Mouse (Mus musculus) spleen, postnatal 10 days (tissue): ENCODE data around the gene Casp14.
"Not testable (repeated sequence)": the region's sequence is repeated elsewhere in the genome, so short reads cannot be mapped to it uniquely, and the experiment has no call there.

Source experiments
- DNase-seq, 2 experiments: peaks; one replicate each; pipeline ENCODE4 v3.0.0; 2021 to 2022; ENCODE audit warnings: low spot score in 2 of 2

The Casp14 gene

DNA sequence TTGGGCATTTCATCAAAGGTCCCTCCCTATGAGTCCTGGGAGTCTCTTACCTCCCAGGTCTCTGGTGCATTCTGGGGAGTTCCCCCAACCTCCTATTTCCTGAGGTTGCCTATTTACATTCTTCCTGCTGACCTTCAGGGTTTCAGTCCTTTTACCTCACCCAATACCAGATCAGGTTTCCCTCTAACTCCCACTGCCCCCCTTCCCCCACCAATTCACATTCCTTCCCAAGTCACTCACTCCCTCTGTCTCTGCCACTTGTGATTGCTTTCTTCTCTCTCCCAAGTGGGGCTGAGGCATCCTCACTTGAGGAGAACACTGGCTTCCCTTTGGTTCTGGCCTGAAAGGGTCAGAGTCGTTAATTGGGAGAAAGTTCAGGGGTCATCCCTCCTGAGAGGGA lies 48.0 kb downstream of the Casp14 start:
- DNase-seq, result not testable (repeated sequence)

DNA sequence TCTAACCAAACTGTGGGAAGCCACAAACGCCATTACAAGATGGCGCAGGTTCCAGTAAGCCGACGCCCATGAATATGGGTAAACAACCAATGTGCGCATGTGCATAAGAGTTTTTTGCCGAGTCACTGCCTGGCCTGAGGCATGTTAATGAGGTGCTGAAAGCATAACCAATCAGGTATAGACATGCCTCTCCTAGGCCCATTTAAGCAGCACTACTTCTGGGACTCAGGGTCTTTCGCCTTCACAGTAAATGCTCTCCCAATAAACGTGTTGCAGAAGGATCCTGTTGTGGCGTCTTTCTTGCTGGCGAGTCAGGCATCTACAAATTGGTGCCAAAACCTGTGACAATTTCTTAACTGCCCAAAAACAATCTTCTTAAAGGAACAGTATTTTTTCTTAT lies 51.4 kb downstream of the Casp14 start:
- not testable (repeated sequence) for DNase-seq

DNA sequence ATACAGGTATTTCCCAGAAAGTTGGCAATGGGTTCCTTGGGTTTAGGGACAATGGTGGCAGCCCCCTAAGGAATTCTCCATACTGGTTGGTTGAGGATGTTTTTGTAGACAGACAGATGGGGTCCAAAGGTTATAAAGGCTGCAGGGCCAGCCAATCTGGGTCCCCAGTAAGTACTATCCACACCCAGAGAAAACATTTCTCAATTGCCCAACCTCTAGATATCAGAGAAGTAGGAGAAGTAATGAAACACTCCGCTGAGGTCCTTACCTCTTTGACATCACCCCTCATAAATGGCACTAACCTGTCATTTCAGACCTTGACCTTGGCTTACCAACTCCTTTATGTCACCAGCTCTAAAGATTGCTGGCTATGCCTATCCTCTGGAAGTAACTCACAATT lies 53.5 kb downstream of the Casp14 start:
- no peak for DNase-seq
